Mouse (Mus musculus): ENCODE results near the gene Rps6ka1.

Rps6ka1 gene

DNA sequence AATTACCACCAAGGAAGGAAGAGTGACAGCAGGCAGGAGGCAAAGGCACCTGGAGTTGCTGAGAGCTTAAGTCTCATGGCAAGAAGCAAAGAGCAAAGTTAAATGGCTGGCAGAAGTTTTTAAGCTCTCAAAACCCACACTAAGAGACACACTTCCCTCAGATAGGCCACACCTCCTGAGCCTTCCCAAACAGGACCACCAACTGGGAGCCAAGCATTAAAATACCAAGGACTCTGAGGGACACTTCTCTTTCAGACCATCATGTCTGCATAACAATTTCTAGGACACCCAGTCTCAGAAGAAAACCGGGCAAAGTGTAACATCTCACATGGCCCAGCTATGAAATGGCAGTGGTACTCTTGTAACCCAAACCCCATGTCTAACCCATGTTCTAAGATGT is 9.4 kb upstream of the Rps6ka1 start:
- DNase-seq = no peak

DNA sequence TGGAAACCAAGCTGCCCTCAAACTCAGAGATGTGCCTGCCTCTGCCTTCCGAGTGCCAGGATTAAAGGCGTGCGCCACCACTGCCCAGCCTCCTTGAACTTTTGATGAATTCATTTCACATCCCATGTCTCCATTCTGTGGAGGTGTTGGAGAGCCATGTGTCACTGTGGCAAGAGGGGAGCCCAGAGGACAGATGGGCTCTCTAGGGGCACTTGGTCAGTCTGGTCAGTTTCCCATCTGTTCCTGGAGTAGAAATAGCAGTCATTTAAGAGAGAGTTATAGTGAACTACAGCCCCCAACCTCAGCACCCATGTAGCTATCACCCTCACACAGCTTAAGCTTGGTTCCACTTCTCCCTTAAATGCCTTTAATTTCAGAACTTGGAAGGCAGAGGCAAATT is 8.4 kb upstream of the Rps6ka1 start:
- no peak for DNase-seq

DNA sequence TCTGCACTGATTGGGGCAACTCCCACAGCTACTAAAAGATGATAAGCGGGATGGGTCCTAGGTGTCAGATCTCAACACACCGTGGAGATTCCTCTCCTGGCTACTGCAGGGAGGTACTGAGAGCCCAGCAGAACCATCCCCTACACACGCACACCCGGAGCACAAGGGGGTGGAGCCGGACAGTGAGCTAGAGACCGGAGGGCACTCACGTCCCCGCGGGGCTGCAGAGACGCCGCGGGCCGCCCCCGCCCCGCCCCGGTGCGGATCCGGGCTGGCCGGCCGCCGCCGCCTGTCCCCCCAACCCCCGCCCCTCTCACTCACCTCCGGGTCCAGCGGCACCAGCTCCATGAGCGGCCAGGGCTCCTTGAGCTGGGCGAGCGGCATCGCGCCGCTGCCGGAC is 348 bp downstream of the Rps6ka1 start:
- DNase-seq = peak; percentile 61

DNA sequence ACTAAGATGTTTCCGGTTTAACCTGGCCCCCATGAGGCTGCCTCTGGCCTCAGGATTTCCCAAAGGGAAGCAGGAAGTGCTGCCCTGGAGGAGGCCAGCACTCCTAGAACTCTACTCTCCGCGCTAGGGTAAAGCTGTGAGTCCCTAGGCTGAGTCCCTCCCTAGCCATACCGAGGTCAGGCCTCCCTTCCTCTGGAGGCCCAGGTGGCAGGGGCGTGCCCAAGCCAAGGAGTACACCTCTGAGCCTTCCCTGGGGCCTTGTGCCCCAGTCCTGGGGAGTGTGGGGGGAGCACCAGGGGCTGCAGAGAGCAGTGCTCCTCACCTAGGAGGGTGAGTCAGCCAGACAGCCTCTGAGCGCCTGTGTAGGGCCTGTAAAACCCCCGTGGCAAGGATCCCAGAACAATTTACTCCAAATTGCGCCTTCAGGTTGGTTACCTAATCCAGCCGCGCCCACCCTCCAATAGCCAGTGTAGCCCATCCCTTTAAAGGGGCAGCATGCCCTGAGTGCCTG is 1.6 kb downstream of the Rps6ka1 start:
- DNase-seq = peak; percentile 83

DNA sequence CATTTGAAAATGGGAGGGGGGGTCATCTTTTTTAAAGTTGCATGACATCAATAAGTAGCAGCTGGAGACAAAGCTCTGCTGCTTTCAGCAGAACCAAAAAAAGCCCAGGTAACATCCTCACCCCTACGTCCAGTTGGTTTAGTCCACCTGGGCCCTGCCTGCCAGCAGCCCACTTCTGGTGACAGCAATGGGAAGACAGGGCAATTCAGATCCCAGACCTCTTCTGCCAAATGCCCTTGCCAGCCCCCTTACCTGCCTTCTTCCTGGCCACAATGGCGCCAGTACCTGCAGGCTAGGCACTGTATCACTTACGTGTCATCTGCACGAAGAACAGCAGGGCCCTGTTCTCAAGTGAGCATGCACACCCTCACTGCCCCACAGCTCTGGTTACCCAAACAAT is 2.3 kb downstream of the Rps6ka1 start:
- no peak for DNase-seq

DNA sequence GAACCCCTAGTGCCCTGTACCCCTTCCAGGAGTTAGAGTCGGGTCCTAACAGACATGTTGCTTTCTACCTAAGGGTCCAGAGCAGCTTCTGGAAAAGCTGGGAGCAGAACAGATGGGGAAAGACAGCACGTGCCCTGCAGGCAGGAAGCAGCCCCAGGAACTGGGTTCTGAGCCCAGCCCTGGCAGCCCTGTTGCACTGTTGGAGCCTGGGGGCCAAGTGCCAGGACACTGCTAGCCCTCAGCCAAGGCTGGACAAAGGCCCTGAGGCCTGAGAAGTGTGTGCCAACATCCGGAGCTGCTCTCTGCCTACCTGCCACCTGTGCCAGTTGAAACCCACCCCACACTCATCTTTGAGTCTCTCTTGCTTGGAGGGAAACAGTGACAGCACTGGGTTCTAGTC is 2.7 kb downstream of the Rps6ka1 start:
- DNase-seq = no peak

DNA sequence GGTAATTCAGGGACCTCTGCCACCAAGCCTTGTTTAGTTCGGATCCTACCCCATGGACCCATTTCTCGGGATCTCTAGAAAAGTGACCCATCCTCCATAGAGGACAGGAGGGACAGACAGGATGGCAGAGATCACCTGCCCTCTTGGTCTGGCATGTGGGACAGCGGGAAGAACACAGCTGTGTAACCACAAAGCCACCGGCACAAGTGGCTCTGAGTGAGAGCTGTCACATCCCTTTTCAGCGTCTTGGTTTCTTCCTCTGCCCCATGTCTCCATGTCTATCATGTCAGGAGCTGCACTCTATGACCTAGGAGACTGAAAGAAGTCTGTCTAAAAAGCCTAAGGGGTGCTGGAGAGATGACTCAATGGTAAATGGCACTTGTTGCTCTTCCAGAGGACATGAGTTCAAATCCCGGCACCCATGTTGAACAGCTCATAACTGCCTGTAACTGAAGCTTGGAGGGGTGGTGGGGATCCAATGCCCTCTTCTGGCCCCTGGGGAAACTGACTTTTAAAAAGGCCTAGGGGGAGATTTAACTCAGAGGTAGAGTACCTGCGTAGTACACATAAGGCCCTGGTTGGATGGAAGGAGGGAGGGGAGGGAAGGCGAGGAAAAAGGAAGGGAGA is 3.4 kb downstream of the Rps6ka1 start:
- no peak for DNase-seq

DNA sequence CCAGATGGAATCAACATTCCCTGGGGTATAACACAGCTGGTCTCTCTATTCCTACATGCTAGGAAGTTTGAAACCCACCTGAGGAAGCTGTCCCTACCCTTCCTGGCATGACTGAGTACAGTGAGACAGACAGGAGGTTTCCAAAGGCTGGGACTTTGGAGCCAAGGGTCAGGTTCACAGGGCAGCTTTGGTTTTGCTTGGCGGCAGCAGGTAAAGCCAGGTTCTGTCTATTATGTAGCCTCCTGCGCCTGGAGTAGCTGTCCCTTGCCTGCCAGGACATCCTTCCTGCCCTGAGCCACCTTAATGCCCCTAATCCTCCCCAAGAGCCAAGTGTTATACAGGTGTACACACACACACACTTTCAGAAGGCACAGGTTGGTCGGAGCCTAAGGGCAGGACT is 5.7 kb downstream of the Rps6ka1 start:
- DNase-seq = no peak

DNA sequence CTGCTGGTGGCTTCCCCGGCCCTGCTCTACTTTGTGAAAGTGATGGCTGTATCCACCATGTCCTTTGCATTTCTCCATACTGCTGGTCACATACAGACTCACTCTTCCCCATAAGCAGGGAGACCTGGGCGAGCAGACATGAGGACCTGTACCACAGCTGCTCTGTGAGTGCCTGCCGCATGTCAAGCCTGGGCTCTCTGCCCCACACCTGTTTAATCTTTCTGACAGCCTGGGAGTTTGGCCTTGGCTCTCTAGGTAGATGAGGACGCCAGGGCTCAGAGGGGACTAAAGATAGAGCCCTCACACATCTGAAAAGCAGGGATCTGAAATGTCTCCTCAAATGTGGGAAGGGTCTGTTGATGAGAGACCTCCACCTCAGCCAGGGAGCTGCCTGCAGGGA is 6.2 kb downstream of the Rps6ka1 start:
- no peak for DNase-seq

DNA sequence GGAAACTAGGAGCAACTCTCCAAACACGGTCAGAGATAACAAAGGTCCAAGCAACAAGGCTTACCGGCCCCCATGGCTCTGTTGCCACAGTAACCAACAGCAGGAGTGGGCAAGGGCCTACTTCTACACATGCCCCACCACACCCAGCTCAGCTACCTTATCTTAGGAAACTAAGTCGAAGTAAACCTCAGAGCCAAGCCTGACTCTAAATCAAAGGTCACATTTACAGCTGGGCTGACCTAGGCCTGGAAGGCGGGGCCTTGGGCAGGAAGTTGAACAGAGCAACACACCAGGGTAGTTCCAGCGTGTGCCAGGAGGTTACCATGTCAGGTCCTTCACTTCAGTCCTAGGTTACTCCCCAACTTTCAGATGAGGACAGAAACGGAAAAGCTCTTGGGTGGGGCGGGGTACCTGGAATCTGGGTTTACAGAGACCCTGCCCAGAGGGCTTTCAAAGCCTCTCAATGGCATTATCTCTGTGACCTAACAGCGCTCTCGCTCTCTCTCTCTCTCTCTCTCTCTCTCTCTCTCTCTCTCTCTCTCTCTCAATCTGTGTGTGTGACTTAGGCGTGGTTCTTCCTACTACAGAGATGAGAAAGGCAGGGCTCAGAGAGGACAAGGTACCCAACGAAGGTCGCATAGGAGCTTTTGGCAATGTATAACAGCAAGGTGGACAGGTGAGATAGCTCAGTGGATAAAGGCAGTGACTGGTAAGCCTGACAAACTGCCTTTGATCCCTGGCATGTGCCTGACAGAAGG is 8.3 kb downstream of the Rps6ka1 start:
- peak; percentile 73 for DNase-seq

DNA sequence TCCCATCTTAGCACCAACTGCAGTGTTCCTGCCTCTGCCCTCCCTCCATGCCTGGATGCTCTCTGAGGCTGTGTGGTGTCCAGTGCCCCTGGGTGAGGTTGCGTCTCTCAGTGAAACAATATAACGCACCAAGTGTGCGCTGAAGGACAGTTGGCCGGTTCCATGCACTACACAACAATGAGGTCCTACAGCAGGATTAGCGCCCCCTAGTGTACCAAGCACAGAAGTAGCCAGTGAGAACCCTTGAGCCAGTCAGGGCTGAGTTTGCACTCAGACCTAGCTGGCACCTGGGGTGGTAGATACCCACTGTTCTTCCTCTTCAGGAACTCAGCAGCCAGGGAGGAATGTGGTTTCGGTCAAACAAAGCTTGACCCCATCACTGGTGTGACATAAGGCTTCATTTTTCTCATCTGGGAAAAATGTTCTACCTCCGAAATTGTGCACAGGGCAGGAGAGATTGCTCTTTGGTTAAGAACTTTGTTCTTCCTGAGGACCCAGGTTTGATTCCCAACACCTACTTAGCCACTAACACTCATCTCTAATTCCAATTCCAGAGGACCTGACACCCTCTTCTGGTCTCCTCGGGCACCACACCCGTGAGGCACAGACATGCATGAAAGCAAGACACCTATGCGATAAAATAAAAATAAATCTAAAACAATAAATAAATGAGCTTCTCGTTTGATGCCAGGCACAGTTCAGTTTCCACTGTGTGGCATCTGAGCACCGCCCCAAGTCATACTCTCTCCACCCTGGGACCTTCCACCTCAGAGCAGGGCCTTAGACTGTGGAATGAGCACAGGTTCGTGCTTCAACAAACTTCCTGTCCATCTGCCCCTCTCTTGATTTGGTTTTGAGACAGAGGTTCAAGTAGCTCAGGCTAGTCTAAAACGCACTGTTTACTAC is 9.5 kb downstream of the Rps6ka1 start:
- peak; percentile 54 for DNase-seq

DNA sequence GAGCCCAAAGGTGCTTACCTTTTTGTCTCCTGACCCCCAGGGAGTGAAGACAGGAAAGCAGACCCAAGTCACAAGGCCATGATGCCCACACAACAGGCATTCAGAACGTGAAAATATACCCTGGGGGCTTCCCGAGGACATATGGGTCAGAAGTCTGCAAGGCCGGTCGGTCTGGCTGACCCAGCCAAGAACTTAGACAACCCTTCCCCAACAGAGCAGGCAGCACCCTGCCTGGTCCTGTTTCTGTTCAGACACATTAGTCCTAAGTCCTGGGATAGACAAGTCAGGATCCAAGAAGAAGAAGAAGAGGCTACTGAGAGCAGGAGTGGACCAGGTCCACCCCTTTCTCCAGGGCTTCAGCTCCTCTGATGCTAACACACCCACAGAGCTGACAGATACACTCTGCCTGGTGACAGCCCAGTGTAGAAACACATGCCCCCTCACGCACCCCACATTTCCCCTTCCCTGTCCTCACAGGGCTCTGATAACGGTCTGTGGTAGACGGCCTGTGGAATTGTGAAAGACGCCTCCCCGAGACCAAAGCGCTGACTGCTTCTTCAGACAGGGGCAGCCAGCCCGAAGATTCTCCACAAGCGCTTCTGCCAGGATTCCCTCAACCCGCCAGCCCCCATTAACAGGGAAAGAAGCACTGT is 12.6 kb downstream of the Rps6ka1 start:
- no peak for DNase-seq

DNA sequence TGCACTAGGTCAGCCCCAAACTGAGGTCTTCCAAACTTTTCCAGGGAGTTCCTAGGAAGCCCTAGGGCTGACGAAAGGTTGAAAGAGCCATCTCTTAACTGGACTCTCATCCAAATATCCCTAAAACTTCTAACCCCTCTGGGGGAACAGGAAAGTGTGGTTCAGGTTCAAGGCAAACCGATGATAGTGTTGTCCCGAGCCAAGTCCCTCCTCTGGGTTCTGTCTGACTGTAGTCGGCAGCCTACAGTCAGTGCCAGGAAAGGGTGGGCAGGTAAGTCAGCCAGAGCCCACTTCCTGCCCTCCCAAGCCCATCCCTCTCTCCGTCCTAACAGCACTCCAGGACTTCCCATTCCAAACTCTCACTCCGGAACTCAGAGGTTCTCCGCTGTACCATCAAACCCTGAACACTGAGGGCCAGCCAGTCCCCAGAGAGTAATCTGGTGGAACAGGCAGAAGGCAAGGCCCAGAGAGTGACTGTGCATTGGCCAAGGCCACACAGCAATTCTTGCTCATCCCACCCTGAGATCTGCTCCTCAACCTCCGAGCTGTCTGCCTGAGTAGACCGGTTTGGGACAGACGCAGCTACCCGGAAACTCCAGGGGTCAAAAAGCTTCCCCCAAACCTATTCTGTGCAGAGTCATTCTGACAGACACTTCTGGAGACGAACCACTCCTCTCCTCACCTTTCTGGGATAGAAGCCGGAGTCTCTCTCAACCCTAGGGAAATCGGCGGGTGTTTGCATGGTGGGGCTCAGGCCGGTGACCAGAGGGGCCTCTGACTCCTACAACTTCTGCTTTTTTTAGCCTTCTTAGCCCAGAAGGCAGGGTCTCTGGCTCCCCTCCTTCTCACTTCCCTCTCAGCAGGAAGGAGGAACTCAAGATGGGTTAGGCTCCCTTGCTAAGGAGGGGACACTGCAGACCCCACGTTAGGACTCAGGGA is 13.4 kb downstream of the Rps6ka1 start:
- no peak for DNase-seq

DNA sequence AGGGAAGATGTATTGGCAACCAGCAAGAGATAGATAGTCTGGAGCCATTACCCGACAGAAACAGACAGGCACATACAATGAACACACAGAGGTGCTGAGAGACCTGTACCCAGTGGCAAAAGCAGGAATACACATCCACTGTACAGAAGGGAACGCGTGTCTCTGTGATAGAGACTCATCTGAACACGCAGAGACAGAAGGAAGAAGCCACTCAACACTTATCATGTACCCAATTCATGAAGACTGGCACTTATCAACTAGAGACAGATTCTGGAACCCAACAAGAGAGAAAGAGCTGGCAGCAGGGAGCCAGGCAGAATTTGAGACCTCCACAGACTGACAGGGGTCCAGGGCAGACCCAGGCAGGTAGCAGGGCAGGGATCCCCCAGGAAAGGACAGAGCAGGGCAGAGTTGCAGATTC is 14.2 kb downstream of the Rps6ka1 start:
- DNase-seq = no peak

DNA sequence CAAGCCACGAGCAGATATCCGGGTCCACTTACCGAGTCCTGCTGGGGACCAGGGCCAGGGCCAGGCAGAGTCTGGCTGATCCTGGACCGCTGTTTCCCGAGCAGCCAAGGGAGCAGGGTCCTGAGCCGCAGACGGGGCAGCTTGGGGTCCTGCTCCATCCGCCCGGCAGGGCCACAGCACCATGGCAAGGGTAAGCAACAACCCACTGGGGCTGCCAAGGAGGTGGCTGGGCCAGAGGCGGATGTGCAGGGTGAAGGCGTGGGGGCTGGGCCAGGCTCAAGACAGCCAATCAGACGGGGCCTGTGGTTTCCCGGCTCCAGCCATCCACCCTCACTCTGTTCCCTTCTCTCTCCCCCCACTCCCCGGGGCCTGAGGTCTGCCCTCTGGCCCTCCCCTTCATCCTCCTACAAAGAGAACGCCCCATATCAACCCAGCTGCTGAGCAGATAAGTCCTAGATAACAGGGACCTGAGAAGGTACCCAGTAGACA is 14.7 kb downstream of the Rps6ka1 start:
- DNase-seq = peak; percentile 74

DNA sequence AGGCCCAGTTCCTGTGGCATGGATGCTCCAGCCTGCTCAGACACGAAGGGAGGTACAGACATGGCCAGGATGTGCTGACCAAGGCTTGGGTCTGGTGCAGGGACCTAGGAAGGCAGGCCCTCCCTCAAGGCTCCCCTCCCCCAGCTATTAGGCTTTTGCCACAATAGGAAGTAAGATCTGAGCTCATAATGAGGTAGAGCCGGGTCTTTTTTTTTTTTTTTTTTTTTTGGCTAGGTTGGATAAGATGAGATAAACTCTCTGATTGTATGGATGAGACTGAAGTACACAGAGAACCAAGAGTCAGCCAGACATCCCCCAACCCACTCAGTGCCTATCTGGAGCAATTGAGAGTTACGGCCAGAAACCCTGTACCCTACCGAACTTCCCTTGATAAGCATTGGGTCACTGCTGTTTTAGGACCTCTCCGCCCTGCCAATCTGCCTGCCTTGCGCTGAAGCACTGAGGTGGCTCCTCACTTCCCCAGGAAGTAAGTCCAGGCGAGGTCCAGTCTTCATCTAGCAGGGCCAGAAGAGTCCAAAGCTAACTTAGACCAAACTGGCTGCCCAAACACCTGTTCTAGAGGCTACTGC is 15.3 kb downstream of the Rps6ka1 start:
- DNase-seq = no peak

DNA sequence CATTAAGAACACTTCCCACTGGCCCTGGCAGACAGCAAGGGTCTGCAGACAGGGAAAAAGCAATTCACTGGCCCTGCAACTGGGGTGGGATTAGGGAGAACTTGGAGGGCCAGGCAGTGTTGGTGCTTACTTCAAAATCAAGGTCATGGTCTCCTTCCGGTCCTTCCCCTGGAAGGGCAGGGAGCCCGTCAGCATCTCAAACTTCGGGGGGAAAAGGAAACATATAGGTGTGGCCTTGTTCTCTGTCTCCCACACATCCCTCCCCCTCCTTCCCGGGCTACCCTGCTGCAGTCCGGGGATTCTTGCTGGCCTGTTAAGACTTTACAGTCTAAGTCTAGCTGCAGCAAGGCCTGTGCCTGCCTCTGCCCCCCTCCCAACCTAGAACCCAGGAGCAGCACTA is 22.4 kb downstream of the Rps6ka1 start:
- no peak for DNase-seq

DNA sequence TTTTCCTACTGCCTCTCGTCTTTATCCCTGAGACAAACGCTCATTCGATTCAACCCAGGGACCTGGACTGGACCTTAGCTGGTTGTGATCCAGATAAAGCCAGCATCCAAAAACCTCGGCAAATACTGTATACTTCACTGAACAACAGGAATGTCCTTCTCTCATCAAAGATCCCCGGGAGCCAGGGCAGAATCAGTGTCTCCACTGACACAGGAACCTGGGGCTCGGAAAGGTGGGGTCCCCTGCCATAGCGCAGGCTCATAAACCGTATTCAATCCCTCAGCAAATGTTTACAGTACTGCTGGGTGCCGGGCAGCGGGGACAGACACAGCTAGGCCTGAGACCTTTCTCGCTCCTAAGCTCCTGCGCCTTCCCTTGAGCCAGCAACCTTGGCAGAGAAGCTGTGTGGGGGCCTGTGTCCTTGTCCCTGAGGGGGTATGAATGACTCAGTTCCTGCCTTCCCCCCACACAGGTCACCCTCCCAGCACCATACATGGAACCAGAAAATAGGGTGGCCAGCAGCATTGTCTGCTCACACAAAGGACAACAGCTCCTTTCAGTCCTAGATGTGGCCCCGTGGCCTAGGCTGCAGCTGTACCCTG is 23.1 kb downstream of the Rps6ka1 start:
- DNase-seq = no peak

DNA sequence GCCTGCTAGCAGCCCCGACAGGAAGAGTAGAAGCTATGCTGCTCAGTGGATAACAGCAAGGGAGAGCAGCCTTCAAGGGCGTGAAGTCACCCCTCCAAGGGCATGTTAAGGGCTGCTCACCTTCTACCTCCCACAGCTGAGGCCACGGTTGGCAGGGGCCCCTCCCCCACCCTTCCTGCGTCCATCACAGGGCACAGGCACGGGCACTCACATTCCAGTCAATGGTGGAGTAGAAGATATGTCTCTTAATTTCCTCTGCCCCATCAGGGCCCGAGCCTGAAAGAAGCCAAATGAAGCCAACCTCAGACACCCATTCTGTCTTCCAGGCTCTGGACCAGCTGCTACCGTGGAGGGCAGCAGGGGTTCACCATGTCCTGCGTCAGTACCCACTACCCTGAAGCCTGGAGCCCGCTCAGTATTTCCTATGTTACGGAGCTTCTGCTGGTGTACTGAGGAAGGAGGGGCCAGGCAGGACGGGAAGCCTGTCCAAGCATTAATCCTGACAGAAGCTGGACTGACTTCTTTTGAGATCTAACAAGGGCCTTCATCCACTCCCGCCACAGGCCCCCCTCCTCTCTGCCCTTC is 23.7 kb downstream of the Rps6ka1 start:
- DNase-seq = no peak

DNA sequence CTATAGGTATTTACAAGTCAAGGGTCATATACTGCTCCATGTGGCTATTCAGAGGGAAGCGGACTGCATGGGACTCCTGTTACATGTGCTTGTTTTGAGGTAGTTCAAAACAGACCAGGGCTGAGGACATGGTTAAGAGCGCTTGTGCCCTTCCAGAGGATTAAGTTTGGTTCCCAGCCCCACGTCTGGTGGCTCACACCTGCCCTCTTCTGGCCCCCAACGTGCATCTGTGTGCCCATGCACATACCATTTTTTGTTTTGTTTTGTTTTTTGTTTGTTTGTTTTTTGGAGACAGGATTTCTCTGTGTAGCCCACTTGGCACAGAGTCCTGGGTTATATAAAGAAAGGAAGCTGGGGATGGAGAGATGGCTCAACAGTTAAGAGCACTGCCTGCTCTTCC is 30.1 kb downstream of the Rps6ka1 start:
- no peak for DNase-seq
